9 mouse cellular contexts compared by ENCODE assay signal in genomic region chr17:74866565-74867507, GRCm38 (mm10).
DNase-seq lines count a peak whose midpoint lies in the region; ATAC-seq and TF ChIP-seq lines count a peak whose summit lies in the region.
"Had no signal": no experiment of that assay in that cellular context is flagged by ENCODE, and none has a peak within 500 bp of the region (broad histone marks: within the 10 kb centered on the region; RNA-seq: fewer than 3 reads in every experiment).

No protein-coding gene starts in this region.

- peaks cover 54% of the 10 kb centered on the region for H3K4me1 ChIP-seq in lung, embryonic 14.5 days (ENCODE audit: insufficient read depth)

- intact Hi-C loops in left cerebral cortex, postnatal 25 days (cut with DNase I): no loop called here

- no peak for TF ChIP-seq CTCF in C2C12 (IDR thresholded peaks at IDR 0.05; ENCODE audit: control insufficient read depth, insufficient read depth, insufficient read length)
- TF ChIP-seq CTCF in lung, embryonic 14.5 days (IDR thresholded peaks at IDR 0.05; ENCODE audit: low read depth): no peak

- H3K79me2 ChIP-seq in C2C12 (ENCODE audit: control insufficient read depth, insufficient read depth): no peaks in the 10 kb centered on the region

- H3K27ac ChIP-seq in lung, embryonic 14.5 days (ENCODE audit: low read depth): peak overlapping the region; percentile 82

- no peak overlapping the region for H3ac ChIP-seq in C2C12 (ENCODE audit: control insufficient read depth, insufficient read length, low read depth)

- no peaks in the 10 kb centered on the region for H3K79me3 ChIP-seq in C2C12 (ENCODE audit: low read depth)

- 22% methylated on average over 11 of the region's 11 CpGs for WGBS in lung, embryonic 14.5 days

- H3K36me3 ChIP-seq in C2C12 (ENCODE audit: control insufficient read depth, insufficient read depth): no peaks in the 10 kb centered on the region
- no peaks in the 10 kb centered on the region for H3K36me3 ChIP-seq in lung, embryonic 14.5 days (ENCODE audit: insufficient read depth)

- H3K4me2 ChIP-seq in lung, embryonic 14.5 days: no peak overlapping the region

- peak; percentile 49 to 70 for DNase-seq in adrenal gland, postnatal 4 days (ENCODE audit: low spot score in 2 of 2)
- DNase-seq in heart, adult 8-10 months (ENCODE audit: low spot score): peak; percentile 84
- DNase-seq in kidney, adult 18-20 months: peak; percentile 73
- DNase-seq in lung, embryonic 14.5 days: peak; percentile 92
- DNase-seq in skeletal muscle tissue, adult 2 months (ENCODE audit: low read depth, low spot score): peak; percentile 61
- no peak for DNase-seq in layer of hippocampus, adult 18-20 months (ENCODE audit: low spot score in 2 of 2)
- no peak for DNase-seq in left cerebral cortex, postnatal 25 days (ENCODE audit: low spot score in 2 of 2)

- H3K9me3 ChIP-seq in lung, embryonic 14.5 days (ENCODE audit: low read depth, low read length): no peaks in the 10 kb centered on the region
- H3K9me3 ChIP-seq: megakaryocyte, embryonic 14.5 days had no signal

- ATAC-seq in lung, embryonic 14.5 days (ENCODE audit: insufficient read depth): peak; percentile 55

- no peak overlapping the region for H3K9ac ChIP-seq in lung, embryonic 14.5 days

- H3K27me3 ChIP-seq in C2C12 (ENCODE audit: control insufficient read depth, insufficient read depth, insufficient read length): no peaks in the 10 kb centered on the region
- H3K27me3 ChIP-seq in lung, embryonic 14.5 days (ENCODE audit: insufficient read depth, low read length): no peaks in the 10 kb centered on the region
- H3K27me3 ChIP-seq: megakaryocyte, embryonic 14.5 days had no signal

- no peak overlapping the region for H3K4me3 ChIP-seq in C2C12 (ENCODE audit: insufficient read depth, poor library complexity, severe bottlenecking)
- no peak overlapping the region for H3K4me3 ChIP-seq in lung, embryonic 14.5 days (ENCODE audit: low read depth, low read length)
- H3K4me3 ChIP-seq: megakaryocyte, embryonic 14.5 days had no signal

TF ChIP-seq in C2C12, 6 proteins besides CTCF, POLR2A, EP300 and RAD21:
- peak; percentile 29 for TF ChIP-seq FOSL1 (IDR thresholded peaks at IDR 0.05; ENCODE audit: insufficient read depth, low read length, poor library complexity, severe bottlenecking)
- no peak for TF ChIP-seq MYOG (IDR thresholded peaks at IDR 0.05; ENCODE audit: control insufficient read depth, extremely low read depth, insufficient read length)

Comparison
In these comparisons a context has a peak if more than half of its experiments do, and no peak if none do; other contexts are left out.
1. DNase-seq: peak in adrenal gland, postnatal 4 days (2 of 2), heart, adult 8-10 months (single experiment), kidney, adult 18-20 months (single experiment), lung, embryonic 14.5 days (single experiment) and skeletal muscle tissue, adult 2 months (single experiment); none in layer of hippocampus, adult 18-20 months (0 of 2) and left cerebral cortex, postnatal 25 days (0 of 2).